Mouse (Mus musculus) heart, postnatal 0 days (tissue): Measurements from ENCODE around the gene Cacna1c. TPM values are rescaled to one million over a fixed set of nuclear protein-coding genes. Genes with fewer than 3 reads are reported as not detected.
A peak's percentile ranks its signal among the peaks of the same experiment; 100 is the strongest.

Experiments used
- ATAC-seq: fragments of 200-750 bp; cut with Nextera tagmentation; 2 replicates; pipeline ENCODE4 v1.8.0; 2017; ENCODE audit warnings: low read depth, moderate number of reproducible peaks, moderate library complexity; ENCODE audit not compliant: insufficient read depth
- DNase-seq: peaks from one replicate; pipeline ENCODE4 v3.0.0-alpha.2; 2016; ENCODE audit warnings: low spot score
- H3K27ac ChIP-seq: fragments of 300-500 bp; sonication (generic); 2 replicates; pipeline ENCODE4 v1.5.1; 2014; ENCODE audit warnings: low read depth, mild to moderate bottlenecking
- H3K27me3 ChIP-seq: fragments of 300-500 bp; sonication (generic); 2 replicates; pipeline ENCODE4 v1.6.1; 2014; ENCODE audit warnings: low read length, mixed read lengths; ENCODE audit not compliant: control insufficient read depth, insufficient read depth
- H3K36me3 ChIP-seq: fragments of 300-500 bp; sonication (generic); replicated peaks from 2 replicates; pipeline ENCODE4 v1.6.1; 2014; ENCODE audit warnings: low read length, mixed read lengths; ENCODE audit not compliant: control insufficient read depth, insufficient read depth
- H3K4me1 ChIP-seq: fragments of 300-500 bp; sonication (generic); 2 replicates; pipeline ENCODE4 v1.6.1; 2014; ENCODE audit warnings: antibody characterized with exemption; ENCODE audit not compliant: control insufficient read depth, insufficient read depth
- H3K4me2 ChIP-seq: fragments of 300-500 bp; sonication (generic); 2 replicates; pipeline ENCODE4 v1.6.1; 2014; ENCODE audit warnings: low read depth, mild to moderate bottlenecking, low read length, moderate library complexity
- H3K4me3 ChIP-seq: fragments of 300-500 bp; sonication (generic); 2 replicates; pipeline ENCODE4 v1.5.1; 2014; ENCODE audit warnings: low read depth, low read length
- H3K9ac ChIP-seq: fragments of 300-500 bp; sonication (generic); replicated peaks from 2 replicates; pipeline ENCODE4 v1.6.1; 2014; ENCODE audit warnings: low read depth, low read length, mixed read lengths
- H3K9me3 ChIP-seq: fragments of 300-500 bp; sonication (generic); replicated peaks from 2 replicates; pipeline ENCODE4 v1.6.1; 2016; ENCODE audit warnings: low read length; ENCODE audit not compliant: control insufficient read depth
- CTCF ChIP-seq: IDR thresholded peaks from 2 replicates; pipeline ENCODE4 v1.5.1; 2016; ENCODE audit warnings: antibody characterized with exemption, control low read depth, low read depth
- EP300 ChIP-seq: IDR thresholded peaks from 2 replicates; pipeline ENCODE4 v1.6.1; 2016; ENCODE audit warnings: antibody characterized with exemption, low read depth
- WGBS: fragments of 180-500 bp; shearing (Covaris S2); extraction: QIAGEN DNeasy Blood & Tissue Kit; methylation state at CpG from one replicate; pipeline ENCODE4 v1.1.7; 2014; 5-methylcytosine and 5-hydroxymethylcytosine counted together
- polyA plus RNA-seq: library from polyadenylated mRNA; unstranded; fragments of >200 nt; fragmentation: Nextera tagmentation; extraction: Ambion mirVana; gene quantifications from 2 replicates; pipeline ENCODE4 v1.2.1, GENCODE M21; 2015
- total RNA-seq: library from RNA; depleted of rRNA; stranded (reverse); fragments of >200 nt; gene quantifications from 2 replicates; pipeline ENCODE4 v1.2.3, GENCODE M21; 2014; ENCODE audit warnings: low replicate concordance

Gene Cacna1c
- total and polyA plus RNA-seq, 2 experiments from 2014 or later = 51.3 to 159 TPM

GRCm38 (mm10) chr6:118608906-118609305 is 587.3 kb downstream of the Cacna1c start:
- no peak overlapping the region for H3K9ac ChIP-seq
- H3K4me1 ChIP-seq = no peaks in the 10 kb centered on the region
- ATAC-seq = no peak
- H3K4me3 ChIP-seq = no peak overlapping the region
- WGBS = 72% methylated on average over 6 of the region's 6 CpGs
- no peaks in the 10 kb centered on the region for H3K27me3 ChIP-seq
- H3K27ac ChIP-seq = no peak overlapping the region
- no peaks in the 10 kb centered on the region for H3K9me3 ChIP-seq
- H3K36me3 ChIP-seq = peaks cover 78% of the 10 kb centered on the region
- TF ChIP-seq EP300 (no peak), CTCF (no peak)
- H3K4me2 ChIP-seq = no peak overlapping the region
- DNase-seq = no peak

GRCm38 (mm10) chr6:118605974-118606373 is 590.2 kb downstream of the Cacna1c start:
- ATAC-seq (no peak), DNase-seq (no peak)
- TF ChIP-seq CTCF (peak; percentile 14; the same call in 1 of the 2 replicates), EP300 (no peak)
- Histone ChIP-seq H3K4me2 (no peak overlapping the region), H3K4me3 (no peak overlapping the region), H3K36me3 (peaks cover 87% of the 10 kb centered on the region), H3K9me3 (no peaks in the 10 kb centered on the region), H3K9ac (no peak overlapping the region), H3K4me1 (no peaks in the 10 kb centered on the region), H3K27ac (no peak overlapping the region), H3K27me3 (no peaks in the 10 kb centered on the region)
- WGBS = 71% methylated on average over 7 of the region's 7 CpGs

GRCm38 (mm10) chr6:118603825-118604224 is 592.4 kb downstream of the Cacna1c start:
- Histone ChIP-seq H3K4me2 (no peak overlapping the region), H3K9me3 (no peaks in the 10 kb centered on the region), H3K9ac (no peak overlapping the region), H3K27me3 (no peaks in the 10 kb centered on the region), H3K36me3 (peaks cover 83% of the 10 kb centered on the region), H3K4me3 (no peak overlapping the region), H3K27ac (no peak overlapping the region), H3K4me1 (no peaks in the 10 kb centered on the region)
- no peak for DNase-seq
- no peak for ATAC-seq
- no peak for TF ChIP-seq CTCF
- 92% methylated on average over 7 of the region's 7 CpGs for WGBS

GRCm38 (mm10) chr6:118595681-118596055 is 600.5 kb downstream of the Cacna1c start:
- Histone ChIP-seq H3K4me2 (no peak overlapping the region), H3K9ac (no peak overlapping the region), H3K4me3 (no peak overlapping the region), H3K9me3 (no peaks in the 10 kb centered on the region), H3K36me3 (peaks cover 72% of the 10 kb centered on the region), H3K27ac (0 out of 2 replicates have a peak overlapping the region, but pooled peaks have one; percentile 9), H3K4me1 (no peaks in the 10 kb centered on the region), H3K27me3 (no peaks in the 10 kb centered on the region)
- 33% methylated on average over 9 of the region's 9 CpGs for WGBS
- DNase-seq (no peak), ATAC-seq (peak; percentile 27)
- TF ChIP-seq EP300 (no peak), CTCF (no peak)

- Histone ChIP-seq H3K4me2 (no peak overlapping the region), H3K4me3 (no peak overlapping the region), H3K4me1 (no peaks in the 10 kb centered on the region), H3K9ac (no peak overlapping the region), H3K27ac (0 out of 2 replicates have a peak overlapping the region, but pooled peaks have one; percentile 9), H3K36me3 (peaks cover 68% of the 10 kb centered on the region), H3K9me3 (no peaks in the 10 kb centered on the region), H3K27me3 (no peaks in the 10 kb centered on the region)
- 67% methylated on average over 10 of the region's 10 CpGs for WGBS
- no peak for DNase-seq
- TF ChIP-seq EP300 = no peak
- no peak for TF ChIP-seq CTCF
- ATAC-seq = peak; percentile 25; the same call in 1 of the 2 replicates
Measured at GRCm38 (mm10) chr6:118594833-118595680, 601.2 kb downstream of the Cacna1c start.

GRCm38 (mm10) chr6:118594070-118594469 is 602.1 kb downstream of the Cacna1c start:
- Histone ChIP-seq H3K27ac (no peak overlapping the region), H3K27me3 (no peaks in the 10 kb centered on the region), H3K9ac (no peak overlapping the region), H3K4me1 (no peaks in the 10 kb centered on the region), H3K4me2 (no peak overlapping the region), H3K36me3 (peaks cover 62% of the 10 kb centered on the region), H3K9me3 (no peaks in the 10 kb centered on the region), H3K4me3 (no peak overlapping the region)
- TF ChIP-seq EP300 = no peak
- TF ChIP-seq CTCF = no peak
- no peak for DNase-seq
- no peak for ATAC-seq
- WGBS = 54% methylated on average over 10 of the region's 10 CpGs
